Mouse (Mus musculus) spleen, adult 18-20 months (tissue): Measurements from ENCODE around the gene Galnt2.

Experiments
- DNase-seq, 2 experiments: peaks; one replicate each; pipeline ENCODE4 v3.0.0; 2022; ENCODE audit warnings: mixed read lengths in 2 of 2

The Galnt2 gene

DNA sequence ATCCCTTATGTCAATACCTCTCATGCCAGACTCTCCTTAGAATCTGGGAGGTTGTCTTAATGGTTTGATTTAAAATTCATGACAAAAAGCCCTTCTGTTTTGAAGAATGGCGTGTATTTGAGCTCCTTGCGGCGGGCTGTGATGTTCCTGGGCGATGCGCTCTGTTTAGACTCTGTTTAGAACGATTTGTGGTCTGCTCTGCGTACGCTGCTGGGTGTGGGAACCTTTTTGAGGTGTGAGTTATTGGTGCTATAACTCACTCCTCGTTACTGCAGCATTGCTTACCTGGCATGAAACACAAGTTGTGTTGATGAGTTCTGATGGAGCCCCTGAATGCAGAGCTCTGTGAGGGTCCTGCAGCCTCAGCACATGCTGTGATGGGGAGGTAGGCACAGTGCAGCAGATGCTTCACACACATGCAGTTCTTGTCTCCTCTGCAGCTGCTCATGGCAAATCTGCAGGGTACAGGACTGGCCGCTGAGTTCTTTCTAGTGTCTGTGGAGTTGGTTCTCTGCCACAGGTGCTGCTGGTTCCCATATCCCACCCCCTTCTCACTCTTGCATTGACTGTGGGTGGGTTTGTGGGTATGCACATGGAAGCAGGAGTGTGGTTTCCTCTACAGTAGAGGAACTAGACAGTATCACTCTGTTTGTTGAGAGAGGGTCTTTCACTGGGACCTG lies 43.4 kb downstream of the Galnt2 start:
- no peak for DNase-seq

DNA sequence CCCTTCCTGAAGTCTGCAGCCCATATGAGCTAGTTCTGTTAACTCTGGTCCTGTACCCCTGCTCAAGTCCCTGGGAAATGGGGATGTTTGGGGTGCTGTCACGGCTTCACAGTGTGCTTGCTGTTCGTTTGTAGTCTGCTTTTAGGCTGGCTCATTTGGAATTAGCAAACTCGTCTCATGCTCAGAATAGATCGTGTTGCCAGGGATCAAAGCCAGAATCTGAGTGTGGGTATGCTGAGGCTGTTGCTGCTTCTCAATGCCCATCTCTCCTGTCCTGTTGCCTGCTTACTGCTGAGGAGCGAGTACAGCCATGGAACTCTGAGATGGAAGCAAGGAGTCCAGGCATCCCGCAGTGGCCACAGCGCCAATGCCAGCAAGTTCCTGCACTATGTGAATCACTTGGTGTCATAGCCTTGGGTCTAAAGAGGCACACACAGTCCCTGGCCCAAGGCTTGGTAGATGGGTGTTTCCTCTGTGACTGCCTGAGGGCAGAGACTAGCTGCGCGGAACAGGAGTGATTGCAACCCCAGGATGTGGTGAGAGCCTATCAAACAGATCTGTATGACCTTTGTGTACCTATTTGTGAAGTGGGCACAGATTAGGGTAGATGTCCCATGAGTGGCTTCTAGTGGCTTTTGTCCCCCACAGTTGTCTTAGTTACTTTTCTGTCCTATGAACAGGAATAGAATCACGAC lies 44.3 kb downstream of the Galnt2 start:
- DNase-seq, result no peak

DNA sequence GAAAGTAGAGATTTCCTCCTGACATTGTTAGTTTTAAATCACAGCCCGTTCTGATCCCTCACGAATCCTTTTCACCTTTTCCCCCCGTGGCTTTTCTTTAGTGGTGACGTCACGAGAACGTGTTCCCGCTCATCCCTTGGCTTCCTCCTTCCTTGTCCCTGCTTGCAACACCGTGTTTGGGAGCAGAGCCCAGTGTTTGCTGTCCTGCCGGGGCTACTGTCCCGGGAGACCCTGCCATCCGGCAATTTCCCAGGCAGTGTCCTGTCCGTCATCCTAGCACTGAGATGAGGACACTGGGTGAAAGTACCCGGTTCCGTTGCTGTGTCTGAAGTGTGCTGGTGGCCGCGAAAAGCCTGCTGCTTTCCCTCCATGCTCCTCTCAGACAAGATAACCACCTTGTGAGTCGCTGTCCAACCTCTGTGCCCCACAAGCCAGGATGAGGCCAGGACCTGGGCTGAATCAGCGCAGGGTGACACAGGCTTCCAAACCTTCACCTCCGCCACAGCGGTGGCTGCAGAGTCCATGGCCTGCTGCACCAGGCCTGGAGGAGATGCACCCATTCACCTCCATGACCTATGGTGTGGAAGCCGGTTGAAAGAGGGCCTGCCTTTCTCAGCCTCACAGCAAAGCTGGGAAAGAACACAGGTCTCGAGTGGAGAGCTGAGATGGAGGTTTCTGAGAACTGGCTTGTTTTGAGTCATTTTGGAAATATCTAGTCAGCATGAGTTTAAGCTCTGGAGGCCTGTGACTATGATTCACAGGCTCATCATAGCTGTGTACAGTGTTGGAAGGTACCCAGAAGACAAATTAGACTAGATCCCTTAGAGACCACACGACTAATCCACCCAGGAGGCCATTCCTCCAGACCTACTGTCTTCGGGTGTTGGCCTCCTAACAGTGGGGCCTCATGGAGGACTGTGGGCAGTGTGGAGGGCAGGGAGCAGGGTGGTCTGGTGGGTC lies 47.0 kb downstream of the Galnt2 start:
- DNase-seq, result no peak

DNA sequence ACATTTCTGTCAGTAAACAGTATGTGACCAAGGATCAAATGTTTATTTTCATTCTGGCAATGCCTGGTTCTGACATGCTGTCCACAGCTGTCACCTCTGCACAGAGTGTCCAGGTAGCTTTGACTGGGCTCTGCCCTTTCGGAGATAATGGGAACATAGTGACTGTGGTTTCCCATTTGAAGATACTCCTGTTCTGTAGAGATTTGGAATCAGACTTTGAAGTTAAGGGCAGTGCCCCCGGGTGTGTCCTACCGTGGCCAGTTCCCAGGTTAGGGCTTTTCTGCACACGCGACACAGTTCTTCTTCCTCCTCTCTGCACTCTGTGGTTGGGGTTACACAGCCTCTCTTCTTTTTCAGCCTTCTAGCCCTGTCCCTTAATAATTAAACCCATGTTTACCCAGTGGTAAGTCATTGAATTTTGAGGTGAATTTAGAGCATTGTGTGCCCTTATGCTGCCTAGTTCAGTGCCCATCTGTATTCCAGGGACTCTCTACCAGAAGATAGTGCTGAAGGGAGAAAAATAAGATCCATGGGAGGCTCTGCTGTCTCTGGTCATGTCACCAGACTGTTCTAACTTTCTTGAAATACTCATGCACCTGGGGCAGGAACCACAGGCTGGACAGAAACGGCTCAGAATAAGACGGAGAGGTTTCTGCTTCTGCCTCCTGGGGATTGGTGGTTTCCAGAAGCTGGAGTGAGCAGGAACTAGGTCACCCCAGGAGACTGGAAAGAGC lies 47.9 kb downstream of the Galnt2 start:
- no peak for DNase-seq

DNA sequence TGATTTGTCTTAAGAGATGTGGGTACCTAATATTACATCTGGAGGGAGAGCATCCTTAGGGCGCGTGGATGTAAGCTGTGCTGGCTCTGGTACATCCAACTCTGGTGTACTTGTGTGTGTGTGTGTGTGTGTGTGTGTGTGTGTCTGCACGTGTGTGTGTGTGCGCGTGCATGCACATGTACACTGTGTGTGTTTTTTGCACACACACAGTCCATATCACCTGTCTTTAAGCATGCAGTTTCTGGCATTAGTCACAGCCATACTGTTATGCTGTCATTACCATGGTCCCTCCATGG lies 48.4 kb downstream of the Galnt2 start:
- DNase-seq, result no peak

DNA sequence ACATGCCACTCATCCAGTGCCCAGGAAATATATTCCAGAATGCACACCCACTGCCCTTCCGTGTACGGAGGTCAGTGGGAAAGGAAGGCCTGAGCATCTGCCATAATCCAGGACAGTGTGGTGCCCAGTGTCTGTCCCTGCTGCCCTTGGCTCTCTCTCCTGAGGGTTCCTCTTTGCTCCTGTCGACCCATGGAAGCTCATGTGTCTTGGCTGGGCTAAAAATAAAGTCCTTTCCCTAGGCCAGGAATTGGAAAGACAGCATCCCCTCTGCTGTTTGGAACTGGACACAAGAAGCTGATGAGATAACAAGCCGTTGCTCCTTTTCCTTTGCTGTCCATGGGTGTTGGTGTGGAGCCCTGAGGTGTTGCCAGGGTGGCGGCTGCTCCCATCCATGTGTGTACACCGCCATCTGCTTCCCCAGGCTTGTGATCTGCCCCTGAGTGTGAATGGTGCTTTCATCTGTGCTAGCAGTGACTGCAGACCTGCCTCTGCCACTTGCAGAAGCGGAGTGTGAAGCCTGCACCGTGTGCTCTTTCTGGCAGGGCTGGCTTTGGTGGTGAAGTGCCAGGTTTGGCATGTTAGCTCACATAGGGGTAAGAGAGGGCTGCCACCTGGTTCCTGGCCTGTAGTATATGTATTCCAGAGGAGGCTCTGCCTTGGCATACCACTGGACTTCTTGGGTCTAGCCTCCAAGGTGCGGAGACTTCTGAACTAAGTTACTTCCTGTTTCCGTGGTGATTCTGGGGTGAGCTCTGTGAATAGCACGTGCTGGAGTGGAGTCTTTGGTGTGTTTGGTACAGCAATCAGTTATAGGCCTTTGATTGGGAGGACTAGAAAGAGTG lies 50.7 kb downstream of the Galnt2 start:
- no peak for DNase-seq

DNA sequence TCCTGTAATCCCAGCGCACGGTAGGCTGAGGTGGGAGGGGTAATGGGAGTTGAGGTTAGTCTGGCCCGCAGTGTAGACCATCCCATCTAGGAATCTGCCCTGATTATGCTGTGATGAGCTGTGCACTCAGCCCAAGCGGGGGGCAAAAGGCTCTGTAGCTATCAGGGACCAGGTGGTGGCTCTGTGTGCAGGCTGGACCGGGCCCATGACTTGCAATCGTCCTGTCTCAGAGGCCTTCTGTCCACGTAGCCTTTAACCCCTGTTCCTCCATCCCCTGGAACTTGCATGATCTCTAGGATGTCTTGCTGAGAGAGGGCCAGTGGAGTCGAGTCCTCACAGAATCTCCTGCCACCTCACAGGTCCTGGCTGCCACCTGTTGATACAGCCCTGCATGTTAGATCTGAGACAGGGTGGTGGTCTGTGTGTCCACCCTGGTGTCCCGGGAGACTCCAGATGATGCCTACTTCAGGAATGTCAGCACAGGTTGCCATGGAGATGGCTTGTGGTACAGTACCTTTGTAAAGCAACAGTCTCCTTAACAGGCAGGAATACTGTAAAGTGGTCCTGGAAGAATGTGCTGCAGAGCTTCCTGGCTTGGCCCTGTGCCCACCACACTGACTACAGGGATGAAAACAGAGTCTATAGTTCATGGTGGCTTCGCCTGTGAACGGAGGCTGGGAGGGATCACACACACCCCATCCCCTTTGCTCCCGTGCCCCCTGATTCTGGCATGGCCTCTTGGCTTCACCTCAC lies 51.9 kb downstream of the Galnt2 start:
- no peak for DNase-seq

DNA sequence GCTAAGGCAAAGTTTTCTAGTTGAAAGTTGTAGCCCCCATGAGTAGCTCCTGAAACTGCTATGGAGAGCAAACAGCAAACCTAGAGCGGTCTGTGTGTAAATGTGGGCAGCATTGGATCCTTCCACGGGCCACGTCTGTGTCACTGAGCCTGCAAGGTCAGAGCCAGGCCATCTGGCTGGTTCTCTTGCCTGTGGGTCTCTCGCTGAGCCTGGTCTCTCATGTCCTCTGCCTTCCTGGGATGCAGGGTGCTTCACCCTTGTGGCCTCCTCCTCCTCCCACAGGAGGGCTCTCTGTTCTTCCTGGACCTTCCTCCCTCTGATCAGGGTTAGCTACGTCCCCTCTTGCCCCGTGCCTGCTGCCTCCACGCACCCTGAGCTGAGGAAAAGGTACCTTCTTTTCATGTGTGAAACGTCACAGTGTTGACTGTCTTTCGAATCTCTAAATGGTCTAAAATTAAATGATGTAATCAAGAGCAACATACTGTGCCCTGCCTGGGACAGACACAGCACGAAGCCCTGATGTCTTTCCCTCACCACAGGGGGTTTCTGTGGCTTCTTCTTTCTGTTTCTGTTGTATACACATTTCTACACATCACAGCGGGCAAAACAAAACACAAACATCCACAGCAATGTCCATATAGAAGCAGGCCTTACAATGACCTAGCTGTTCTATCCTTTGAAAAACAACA lies 52.6 kb downstream of the Galnt2 start:
- no peak for DNase-seq

DNA sequence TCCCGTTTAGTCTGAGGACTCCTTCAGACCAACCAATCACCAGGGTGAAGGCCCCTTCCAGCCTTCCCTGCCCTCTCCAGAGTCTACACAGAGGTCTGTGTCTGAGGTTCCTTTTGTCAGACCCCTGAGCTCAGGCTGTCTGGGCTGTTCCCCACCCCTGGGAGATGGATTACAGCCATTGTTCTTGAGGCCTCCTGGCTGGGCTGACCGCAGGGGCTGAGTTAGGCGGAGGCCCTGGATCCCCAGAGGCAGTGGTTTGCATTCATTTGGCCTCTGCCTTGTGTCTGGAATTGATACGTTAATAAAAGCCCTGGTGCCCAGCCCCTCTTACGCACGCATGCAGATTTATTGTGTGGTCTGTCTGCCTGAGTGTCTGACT lies 53.1 kb downstream of the Galnt2 start:
- no peak for DNase-seq

DNA sequence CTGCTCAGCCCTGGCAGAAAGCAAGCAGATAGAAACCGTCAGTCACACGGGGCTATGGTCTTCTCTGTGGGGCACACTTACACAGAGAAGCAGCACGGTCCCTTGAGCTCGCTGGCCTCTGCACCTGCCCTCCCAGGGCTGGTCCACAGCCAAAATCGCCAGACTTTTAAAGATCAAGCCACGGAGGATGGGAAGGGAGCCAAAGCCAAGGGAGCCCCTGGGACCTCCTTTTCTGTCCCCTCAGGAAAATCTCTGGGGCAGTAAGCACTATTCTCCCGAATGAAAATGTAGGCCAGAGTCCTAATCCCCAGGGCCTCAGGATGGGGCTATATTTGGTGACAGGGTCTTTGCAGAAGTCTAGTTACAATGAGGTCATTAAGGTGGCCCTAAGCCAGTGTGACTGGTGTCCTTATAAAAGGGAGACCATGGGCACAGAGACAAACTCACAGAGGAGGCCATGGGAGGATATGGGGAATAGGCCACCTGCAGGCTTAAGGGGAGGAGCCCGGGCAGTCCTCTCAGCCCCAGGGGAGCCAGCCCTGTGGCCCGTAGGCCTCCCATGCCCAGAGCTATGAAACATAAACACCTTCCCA lies 53.9 kb downstream of the Galnt2 start:
- DNase-seq, result no peak

DNA sequence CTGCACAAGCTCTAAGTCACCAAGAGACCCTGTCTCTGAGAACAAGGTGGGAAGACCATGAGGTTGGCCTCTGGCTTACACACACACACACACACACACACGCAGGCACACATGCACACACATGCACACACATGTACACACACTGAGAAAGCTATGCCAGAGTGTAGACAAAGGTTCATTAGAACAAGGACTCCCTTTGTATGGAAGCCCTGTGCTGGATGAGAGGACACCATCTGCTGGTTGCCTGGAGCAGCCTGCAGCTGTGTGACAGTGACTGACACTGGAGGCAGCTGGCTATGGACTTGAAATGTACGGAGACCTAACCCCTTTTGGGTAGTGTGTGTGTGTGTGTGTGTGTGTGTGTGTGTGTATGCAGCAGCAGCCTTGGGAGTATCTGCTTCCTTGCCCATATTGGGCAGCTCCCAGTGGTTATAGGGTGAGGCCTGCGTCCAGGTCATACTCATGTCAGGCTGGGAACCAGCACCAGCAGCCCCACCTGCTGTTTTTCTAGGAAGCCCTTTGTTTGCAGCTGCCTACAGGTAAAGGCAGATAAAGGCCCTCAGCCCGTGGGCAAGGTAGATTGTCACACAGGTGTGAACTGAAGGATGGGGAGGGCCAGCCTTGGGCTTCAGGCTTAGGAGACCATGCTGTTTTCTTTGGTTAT lies 55.4 kb downstream of the Galnt2 start:
- DNase-seq, result no peak

DNA sequence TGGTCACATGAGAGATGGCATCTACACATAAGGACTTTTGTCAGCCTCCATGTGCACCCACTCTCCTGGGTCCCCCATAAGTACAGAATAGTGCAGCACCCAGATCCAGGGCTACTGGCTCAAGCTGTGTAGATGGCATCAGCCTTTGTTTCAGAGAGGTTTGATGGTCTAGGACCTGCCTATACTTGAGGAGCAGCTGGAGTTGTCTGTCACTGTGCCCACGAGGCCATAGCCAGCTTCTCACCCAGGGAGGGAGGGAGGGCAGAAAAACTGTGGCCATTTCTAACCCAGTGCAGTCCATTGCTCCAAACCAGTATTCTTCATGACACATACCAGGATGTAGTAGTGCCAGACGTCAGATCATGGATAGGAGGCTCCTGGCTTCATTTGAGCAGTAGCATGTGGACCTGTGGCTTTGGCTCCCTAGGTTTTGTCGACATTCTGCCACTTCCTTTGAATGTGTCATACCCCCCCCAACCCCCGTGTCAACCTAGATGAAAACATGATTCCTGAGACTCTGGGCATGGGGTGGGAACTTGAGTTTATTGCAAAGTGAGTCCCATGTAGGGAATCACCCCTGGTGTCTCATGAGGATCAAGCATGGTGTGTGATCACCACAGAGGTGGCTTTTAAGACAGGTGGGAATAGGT lies 57.1 kb downstream of the Galnt2 start:
- DNase-seq, result no peak

DNA sequence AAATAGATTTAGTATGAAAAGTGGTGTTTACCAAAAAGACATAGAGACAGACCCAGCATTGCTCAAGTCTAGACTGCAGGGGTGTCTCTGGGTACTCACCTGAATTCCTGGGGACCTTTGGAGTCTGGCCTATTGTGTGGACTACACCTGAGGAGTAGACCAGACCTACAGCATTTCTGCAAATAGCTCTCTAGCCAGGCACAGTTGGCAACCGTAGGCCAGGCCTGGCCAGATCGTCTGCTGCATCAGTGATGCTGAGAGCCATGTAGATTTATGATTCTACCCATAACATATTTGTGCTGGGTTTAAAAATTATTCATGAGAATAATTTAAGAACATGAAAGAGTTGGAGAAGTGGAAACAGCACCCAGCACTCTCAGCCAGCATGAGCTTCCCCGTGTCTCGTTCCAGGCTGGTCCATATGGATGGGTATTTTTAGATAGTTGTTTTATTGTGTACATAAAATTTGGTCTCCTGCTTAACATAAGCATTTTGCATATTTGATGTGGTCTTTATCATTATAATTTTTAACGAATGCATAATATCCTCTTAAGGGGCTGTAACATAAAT lies 58.4 kb downstream of the Galnt2 start:
- no peak for DNase-seq

DNA sequence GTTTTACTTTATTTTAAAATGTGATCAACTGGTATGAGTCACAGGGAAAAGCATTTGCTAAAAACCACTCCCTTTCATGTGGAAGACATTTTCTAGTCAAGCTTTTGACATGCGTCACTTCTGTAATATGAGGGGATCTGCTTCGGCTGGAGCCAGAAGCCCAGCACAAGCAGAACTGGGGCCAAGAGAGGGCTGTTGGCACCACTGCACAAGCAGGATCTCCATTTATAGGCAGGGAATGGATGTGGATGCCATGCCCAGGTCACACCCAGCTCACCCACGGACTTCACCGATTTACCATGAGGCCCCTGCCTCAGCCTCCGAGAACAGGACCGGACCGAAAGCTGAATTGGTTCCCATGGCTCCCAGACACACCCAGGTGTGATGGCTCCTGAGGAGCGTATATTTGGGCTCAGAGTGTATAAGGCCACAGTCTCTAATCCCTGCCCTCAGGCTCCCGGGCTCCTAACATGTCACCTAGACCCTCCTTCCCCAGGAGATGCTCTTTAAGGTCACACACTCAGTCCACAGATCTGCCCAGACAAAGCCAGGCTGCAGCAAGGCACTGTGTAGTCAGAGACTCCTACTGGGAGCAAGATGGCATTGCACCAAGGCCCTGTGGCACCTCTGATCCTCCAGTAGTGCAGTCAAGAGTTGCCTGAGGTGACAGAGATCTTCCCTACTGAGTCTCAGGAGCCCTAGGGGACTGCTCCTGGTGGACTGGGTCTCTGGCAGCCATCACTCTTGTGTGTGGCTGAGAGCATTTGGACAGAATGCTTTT lies 59.9 kb downstream of the Galnt2 start:
- no peak for DNase-seq

DNA sequence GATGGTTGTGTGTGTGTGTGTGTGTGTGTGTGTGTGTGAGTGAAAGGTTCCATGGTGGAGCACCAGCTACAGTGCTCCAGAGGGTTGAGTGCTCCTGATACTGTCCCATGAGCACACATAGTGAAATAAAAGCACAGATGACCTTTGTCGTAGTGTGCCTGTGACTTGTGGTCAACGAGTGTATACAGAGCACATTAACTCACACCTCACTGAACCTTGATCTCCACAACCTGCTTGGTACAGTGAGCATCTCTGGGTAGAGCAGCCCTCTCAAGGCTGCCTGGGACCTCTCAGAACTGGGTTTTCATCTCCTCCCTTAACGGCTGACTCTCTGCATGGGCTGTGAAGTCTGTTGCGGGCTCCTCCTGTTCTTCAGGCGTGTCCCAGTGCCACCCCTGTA lies 60.5 kb downstream of the Galnt2 start:
- no peak for DNase-seq

DNA sequence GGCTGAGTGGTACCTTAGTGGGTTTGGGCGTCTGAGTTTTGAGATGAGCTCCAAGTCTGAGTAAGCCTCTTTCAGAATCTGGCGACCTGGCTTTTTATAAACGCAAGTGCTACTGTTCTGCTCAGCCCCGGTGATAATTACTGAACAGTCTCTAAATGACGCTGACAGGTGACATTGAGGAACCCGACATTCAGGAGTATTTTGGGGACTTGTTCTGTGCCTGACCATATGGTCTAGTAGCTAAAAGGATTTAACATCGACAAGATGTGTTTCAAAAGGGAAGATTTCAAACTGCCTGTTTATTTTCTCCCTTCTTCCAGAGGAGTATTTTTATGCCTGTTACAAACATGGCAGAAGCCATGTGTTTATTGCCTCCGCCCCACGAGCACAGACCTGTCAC lies 61.8 kb downstream of the Galnt2 start:
- no peak for DNase-seq

DNA sequence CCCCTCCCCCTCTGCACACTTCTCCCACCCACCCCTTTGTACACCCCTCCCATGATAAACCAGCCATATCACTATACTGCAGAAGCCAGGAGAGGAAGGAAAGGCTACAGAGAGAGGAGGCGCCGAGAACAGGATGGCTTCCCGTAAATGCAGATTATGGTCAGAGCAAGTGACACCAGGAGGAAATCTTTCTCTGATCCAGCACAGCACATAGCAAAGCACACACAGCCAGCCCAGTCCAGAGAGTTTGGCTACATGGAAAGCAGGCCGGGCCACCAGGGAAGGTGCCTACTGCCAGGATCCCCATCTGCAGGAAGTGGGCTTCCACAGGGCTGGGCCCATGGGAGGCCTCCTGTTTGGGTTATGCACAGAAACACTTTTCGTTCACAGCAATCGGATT lies 63.2 kb downstream of the Galnt2 start:
- DNase-seq, result no peak

DNA sequence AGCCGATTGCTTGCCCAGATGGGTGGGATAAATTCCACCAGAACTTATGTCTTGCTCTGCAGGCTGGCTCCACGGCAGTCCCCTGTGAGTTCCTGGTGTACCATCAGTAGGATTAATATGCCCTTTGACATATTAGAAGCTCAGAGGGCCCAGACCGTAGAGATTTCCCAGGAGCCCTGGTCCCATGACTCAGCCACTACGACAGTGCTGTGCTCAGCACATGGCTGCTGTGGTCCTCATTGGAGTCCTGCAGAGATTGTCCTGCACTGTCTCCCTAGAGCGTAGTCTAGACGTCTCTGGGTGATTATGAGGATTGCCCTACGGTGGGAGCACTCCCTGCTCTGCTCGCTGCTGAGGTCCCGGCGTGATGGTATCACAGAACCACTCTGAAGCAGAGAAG lies 63.7 kb downstream of the Galnt2 start:
- DNase-seq, result no peak
